Mouse (Mus musculus): ENCODE measurements at regions not wholly inside any gene's neighbourhood (a gene's known extent, or its start where the extent isn't known, plus 50 kb on each side); places are given as distances from the start of the nearest gene placed in this dataset.
A peak's percentile ranks its signal among the peaks of the same experiment; 100 is the strongest.

GRCm38 (mm10) chr2:50915149-50915548 lies 233.8 kb downstream of the Rnd3 start:
- H3K9ac ChIP-seq: no peak overlapping the region
- H3K9me3 ChIP-seq: no peaks in the 10 kb centered on the region
- H3K4me3 ChIP-seq: no peak overlapping the region
- no peaks in the 10 kb centered on the region for H3K36me3 ChIP-seq
- ATAC-seq (ENCODE audit: insufficient number of reproducible peaks, insufficient read depth, low FRiP score, low TSS enrichment, low read depth): no peak
- no peak overlapping the region for H3K4me2 ChIP-seq
- no peak overlapping the region for H3K27ac ChIP-seq
- no peaks in the 10 kb centered on the region for H3K27me3 ChIP-seq
- 94% methylated on average over 2 of the region's 2 CpGs for WGBS
- H3K4me1 ChIP-seq: peaks cover 7% of the 10 kb centered on the region; the same call in 1 of the 2 replicates

GRCm38 (mm10) chr2:50914176-50914575 lies 234.7 kb downstream of the Rnd3 start:
- Histone ChIP-seq H3K9ac (no peak overlapping the region), H3K27me3 (no peaks in the 10 kb centered on the region), H3K4me1 (peaks cover 7% of the 10 kb centered on the region; the same call in 1 of the 2 replicates), H3K4me2 (no peak overlapping the region), H3K9me3 (no peaks in the 10 kb centered on the region), H3K27ac (no peak overlapping the region), H3K36me3 (no peaks in the 10 kb centered on the region), H3K4me3 (no peak overlapping the region)
- ATAC-seq (ENCODE audit: insufficient number of reproducible peaks, insufficient read depth, low FRiP score, low TSS enrichment, low read depth): no peak

DNA sequence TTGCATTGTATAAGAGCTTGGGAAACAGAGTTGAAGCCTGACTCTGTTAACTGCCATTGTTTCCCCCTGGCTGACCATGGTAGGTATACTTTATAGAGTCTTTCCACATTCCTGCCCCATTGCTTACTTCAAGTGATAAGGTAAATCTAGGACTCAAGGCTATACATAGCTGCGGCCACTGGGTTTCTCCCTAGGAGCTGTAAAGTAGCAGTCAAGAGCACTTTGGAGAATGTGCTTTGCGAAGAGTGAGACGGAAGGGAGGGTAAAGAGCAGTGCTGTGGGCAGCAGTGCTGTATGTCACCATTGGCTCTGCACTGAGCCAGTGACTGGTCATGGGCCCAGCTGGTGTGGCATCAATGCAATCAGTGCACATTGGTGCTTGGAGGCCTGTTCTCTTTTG lies 240.1 kb downstream of the Rnd3 start:
- H3K36me3 ChIP-seq: no peaks in the 10 kb centered on the region
- 89% methylated on average over 3 of the region's 3 CpGs for whole genome bisulfite sequencing
- no peak for ATAC-seq (ENCODE audit: insufficient number of reproducible peaks, insufficient read depth, low FRiP score, low TSS enrichment, low read depth)
- H3K9ac ChIP-seq: no peak overlapping the region
- H3K4me3 ChIP-seq: no peak overlapping the region
- H3K27ac ChIP-seq: no peak overlapping the region
- H3K27me3 ChIP-seq: no peaks in the 10 kb centered on the region
- no peak overlapping the region for H3K4me2 ChIP-seq
- H3K4me1 ChIP-seq: no peaks in the 10 kb centered on the region
- H3K9me3 ChIP-seq: no peaks in the 10 kb centered on the region

GRCm38 (mm10) chr2:50902701-50903100 lies 246.2 kb downstream of the Rnd3 start:
- no peak overlapping the region for H3K27ac ChIP-seq
- H3K27me3 ChIP-seq: no peaks in the 10 kb centered on the region
- no peak overlapping the region for H3K4me3 ChIP-seq
- no peaks in the 10 kb centered on the region for H3K36me3 ChIP-seq
- 62% methylated on average over 8 of the region's 8 CpGs for WGBS
- ATAC-seq (ENCODE audit: insufficient number of reproducible peaks, insufficient read depth, low FRiP score, low TSS enrichment, low read depth): no peak
- H3K9me3 ChIP-seq: no peaks in the 10 kb centered on the region
- peaks cover 4% of the 10 kb centered on the region; the same call in 1 of the 2 replicates for H3K4me1 ChIP-seq
- no peak overlapping the region for H3K9ac ChIP-seq
- H3K4me2 ChIP-seq: no peak overlapping the region

GRCm38 (mm10) chr2:50902220-50902619 lies 246.7 kb downstream of the Rnd3 start:
- H3K4me1 ChIP-seq: peaks cover 4% of the 10 kb centered on the region; the same call in 1 of the 2 replicates
- no peak overlapping the region for H3K9ac ChIP-seq
- H3K27me3 ChIP-seq: no peaks in the 10 kb centered on the region
- H3K4me3 ChIP-seq: no peak overlapping the region
- no peak for ATAC-seq (ENCODE audit: insufficient number of reproducible peaks, insufficient read depth, low FRiP score, low TSS enrichment, low read depth)
- WGBS: 44% methylated on average over 9 of the region's 9 CpGs
- H3K9me3 ChIP-seq: no peaks in the 10 kb centered on the region
- no peak overlapping the region for H3K4me2 ChIP-seq
- H3K36me3 ChIP-seq: no peaks in the 10 kb centered on the region
- no peak overlapping the region for H3K27ac ChIP-seq

DNA sequence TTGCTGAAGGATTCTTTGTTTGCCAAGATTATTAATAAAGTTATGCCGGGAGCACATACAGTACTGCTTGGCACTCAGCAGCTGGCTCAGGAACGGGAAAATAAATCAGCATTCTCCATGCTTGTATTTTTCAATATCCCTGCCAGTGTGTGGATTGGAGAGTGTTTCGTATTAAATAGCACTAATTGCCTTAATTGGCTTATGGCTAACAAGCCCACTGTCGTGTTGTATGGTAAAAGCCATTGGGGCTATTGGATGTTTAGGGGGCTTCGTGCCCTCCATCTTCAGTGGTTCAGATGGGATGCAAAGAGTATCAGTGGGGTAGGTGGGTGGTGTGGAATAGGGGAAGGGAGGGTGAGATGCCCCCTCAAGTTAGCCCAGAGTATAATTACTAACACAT lies 259.9 kb downstream of the Rnd3 start:
- no peak overlapping the region for H3K9ac ChIP-seq
- no peaks in the 10 kb centered on the region for H3K27me3 ChIP-seq
- ATAC-seq (ENCODE audit: insufficient number of reproducible peaks, insufficient read depth, low FRiP score, low TSS enrichment, low read depth): no peak
- no peak overlapping the region for H3K27ac ChIP-seq
- no peak overlapping the region for H3K4me3 ChIP-seq
- peaks cover 27% of the 10 kb centered on the region for H3K4me1 ChIP-seq
- H3K9me3 ChIP-seq: no peaks in the 10 kb centered on the region
- no peak overlapping the region for H3K4me2 ChIP-seq
- H3K36me3 ChIP-seq: no peaks in the 10 kb centered on the region
- WGBS: 33% methylated on average over 5 of the region's 5 CpGs

DNA sequence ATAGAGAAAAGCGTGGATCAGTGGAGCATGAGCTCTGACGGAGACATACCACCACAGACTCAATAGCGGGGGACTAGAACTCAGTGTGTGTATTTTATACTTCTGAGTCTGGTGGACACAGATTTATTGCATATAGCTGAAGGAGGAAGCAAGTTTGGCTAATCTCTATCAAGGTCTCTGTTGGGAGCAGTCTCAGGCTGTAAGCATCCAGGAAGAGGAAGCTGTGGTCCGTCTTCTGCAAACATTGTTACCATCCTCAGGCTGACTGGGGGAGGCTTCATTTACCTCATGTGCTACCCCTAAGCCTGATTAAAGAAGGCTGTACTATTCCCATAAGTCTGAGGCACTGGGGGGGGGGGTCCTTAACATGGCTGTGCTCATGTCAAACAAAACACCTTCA lies 261.0 kb downstream of the Rnd3 start:
- Histone ChIP-seq H3K9me3 (no peaks in the 10 kb centered on the region), H3K9ac (no peak overlapping the region), H3K4me1 (peaks cover 27% of the 10 kb centered on the region), H3K36me3 (no peaks in the 10 kb centered on the region), H3K4me2 (no peak overlapping the region), H3K4me3 (no peak overlapping the region), H3K27me3 (no peaks in the 10 kb centered on the region), H3K27ac (no peak overlapping the region)
- 72% methylated on average over 4 of the region's 4 CpGs for WGBS
- no peak for ATAC-seq (ENCODE audit: insufficient number of reproducible peaks, insufficient read depth, low FRiP score, low TSS enrichment, low read depth)

DNA sequence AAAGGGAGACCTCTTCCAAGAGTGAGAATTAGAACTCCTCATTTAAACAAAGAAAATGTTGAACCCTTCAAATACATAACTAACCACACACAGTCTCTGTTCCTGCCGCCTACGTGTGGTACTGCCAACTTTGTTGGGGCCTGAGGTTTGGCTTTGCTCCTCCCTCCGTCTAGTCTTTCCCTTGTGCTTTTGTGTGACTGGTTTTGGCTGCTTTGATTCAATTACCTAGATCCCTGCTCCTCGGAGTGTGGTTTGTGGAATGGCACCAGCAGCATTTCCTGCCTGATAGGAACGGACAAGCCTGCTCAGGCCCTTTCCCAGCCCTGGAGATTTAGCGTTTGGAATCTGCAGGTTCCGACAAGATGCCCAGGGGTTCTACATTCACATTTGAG lies 263.0 kb downstream of the Rnd3 start:
- Histone ChIP-seq H3K4me1 (peaks cover 27% of the 10 kb centered on the region), H3K9me3 (no peaks in the 10 kb centered on the region), H3K27me3 (no peaks in the 10 kb centered on the region), H3K9ac (no peak overlapping the region), H3K36me3 (no peaks in the 10 kb centered on the region), H3K4me2 (0 out of 2 replicates have a peak overlapping the region, but pooled peaks have one; percentile 11), H3K27ac (peak overlapping the region; percentile 74), H3K4me3 (no peak overlapping the region)
- peak; percentile 71 for ATAC-seq (ENCODE audit: insufficient number of reproducible peaks, insufficient read depth, low FRiP score, low TSS enrichment, low read depth)
- 6% methylated on average over 7 of the region's 7 CpGs for WGBS

GRCm38 (mm10) chr2:50885280-50885923 lies 263.5 kb downstream of the Rnd3 start:
- Histone ChIP-seq H3K4me1 (peaks cover 27% of the 10 kb centered on the region), H3K27ac (peak overlapping the region; percentile 74), H3K4me3 (no peak overlapping the region), H3K9me3 (no peaks in the 10 kb centered on the region), H3K36me3 (no peaks in the 10 kb centered on the region), H3K4me2 (no peak overlapping the region), H3K9ac (no peak overlapping the region), H3K27me3 (no peaks in the 10 kb centered on the region)
- ATAC-seq (ENCODE audit: insufficient number of reproducible peaks, insufficient read depth, low FRiP score, low TSS enrichment, low read depth): no peak
- 47% methylated on average over 4 of the region's 4 CpGs for WGBS

GRCm38 (mm10) chr2:50881514-50882038 lies 267.3 kb downstream of the Rnd3 start:
- H3K36me3 ChIP-seq: no peaks in the 10 kb centered on the region
- no peak overlapping the region for H3K9ac ChIP-seq
- 93% methylated on average over 4 of the region's 4 CpGs for WGBS
- no peak overlapping the region for H3K4me3 ChIP-seq
- H3K4me1 ChIP-seq: peaks cover 11% of the 10 kb centered on the region
- no peak overlapping the region for H3K27ac ChIP-seq
- H3K4me2 ChIP-seq: no peak overlapping the region
- no peaks in the 10 kb centered on the region for H3K27me3 ChIP-seq
- no peak for ATAC-seq (ENCODE audit: insufficient number of reproducible peaks, insufficient read depth, low FRiP score, low TSS enrichment, low read depth)
- no peaks in the 10 kb centered on the region for H3K9me3 ChIP-seq

DNA sequence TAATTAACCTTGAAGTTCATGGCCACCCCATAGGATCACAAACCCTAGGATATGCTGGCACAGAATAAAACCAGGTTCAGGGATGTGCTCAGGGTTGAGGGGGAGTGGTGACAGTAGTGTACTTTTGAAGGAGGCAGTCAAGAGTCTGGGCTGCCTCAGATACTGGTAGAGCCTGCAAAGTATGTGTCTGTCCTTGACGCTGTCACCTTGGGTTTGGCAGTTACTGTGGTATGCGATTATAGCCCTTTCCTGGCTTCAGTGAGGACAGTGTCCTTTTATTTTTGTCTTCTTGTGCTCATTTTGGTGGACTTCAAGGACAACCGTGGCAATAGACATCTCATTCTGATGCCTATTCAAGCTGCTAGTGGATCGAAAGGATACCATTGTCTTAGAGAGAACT lies 268.1 kb downstream of the Rnd3 start:
- H3K4me2 ChIP-seq: no peak overlapping the region
- no peaks in the 10 kb centered on the region for H3K36me3 ChIP-seq
- no peaks in the 10 kb centered on the region for H3K9me3 ChIP-seq
- H3K9ac ChIP-seq: no peak overlapping the region
- no peak overlapping the region for H3K27ac ChIP-seq
- no peaks in the 10 kb centered on the region for H3K27me3 ChIP-seq
- H3K4me3 ChIP-seq: no peak overlapping the region
- 90% methylated on average over 4 of the region's 4 CpGs for WGBS
- no peak for ATAC-seq (ENCODE audit: insufficient number of reproducible peaks, insufficient read depth, low FRiP score, low TSS enrichment, low read depth)
- peaks cover 4% of the 10 kb centered on the region for H3K4me1 ChIP-seq

- Histone ChIP-seq H3K9me3 (no peaks in the 10 kb centered on the region), H3K9ac (no peak overlapping the region), H3K36me3 (no peaks in the 10 kb centered on the region), H3K4me3 (no peak overlapping the region), H3K27ac (peak overlapping the region; percentile 22; the same call in 1 of the 2 replicates), H3K27me3 (no peaks in the 10 kb centered on the region), H3K4me2 (peak overlapping the region; percentile 24; the same call in 1 of the 2 replicates), H3K4me1 (no peaks in the 10 kb centered on the region)
- WGBS: 63% methylated on average over 17 of the region's 17 CpGs
- no peak for ATAC-seq (ENCODE audit: insufficient number of reproducible peaks, insufficient read depth, low FRiP score, low TSS enrichment, low read depth)
These were observed 271.2 kb downstream of the Rnd3 start for GRCm38 (mm10) chr2:50877716-50878115.

All from embryonic facial prominence, embryonic 13.5 days (tissue).